Mouse (Mus musculus): Measurements from ENCODE around the gene Cd47. TPM values are rescaled to one million over a fixed set of nuclear protein-coding genes. Genes with fewer than 3 reads are reported as not detected.

The Cd47 gene
- polyA plus RNA-seq, 1 experiment = 112 TPM

DNA sequence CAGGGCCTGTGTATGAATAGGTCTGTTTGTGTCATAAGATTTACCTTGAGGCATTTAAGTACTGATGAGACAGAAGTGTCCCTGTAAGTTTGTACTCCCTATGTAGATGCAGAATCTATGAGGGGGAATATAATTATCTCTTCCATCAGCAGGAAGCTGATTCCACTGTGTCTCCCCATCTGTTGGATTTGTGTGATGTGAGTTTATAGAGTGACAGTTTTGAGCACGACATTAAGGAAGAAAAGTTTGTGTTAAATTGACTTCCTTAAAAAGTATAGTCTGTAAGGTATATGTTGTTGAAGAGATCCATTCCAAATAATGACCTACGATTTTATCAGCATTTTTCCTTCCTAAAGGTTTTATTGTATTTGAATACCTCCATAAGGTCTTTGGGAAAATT, 106.6 kb downstream of the Cd47 start:
- no peak overlapping the region for H3K4me3 ChIP-seq (ENCODE audit: control insufficient read depth, insufficient read depth, low read length)
- 58% methylated on average over 2 of the region's 2 CpGs for WGBS
- no peak overlapping the region for H3K27ac ChIP-seq (ENCODE audit: control insufficient read depth, insufficient read depth, low read length)
- H3K36me3 ChIP-seq (ENCODE audit: control insufficient read depth, insufficient read depth, low read length) = peaks cover 77% of the 10 kb centered on the region
- H3K27me3 ChIP-seq (ENCODE audit: control insufficient read depth, insufficient read depth, low read length) = no peaks in the 10 kb centered on the region
- no peak for TF ChIP-seq POLR2A (IDR thresholded peaks at IDR 0.05; ENCODE audit: control insufficient read depth, extremely low read depth, insufficient read depth, low read length, poor library complexity)
- TF ChIP-seq CTCF (IDR thresholded peaks at IDR 0.05; ENCODE audit: borderline replicate concordance, control insufficient read depth, extremely low read depth, insufficient read depth, low read length, poor library complexity) = no peak
- DNase-seq = no peak
- H3K4me1 ChIP-seq (replicated peaks; ENCODE audit: control insufficient read depth, insufficient read depth, low read length) = no peaks in the 10 kb centered on the region; the same call in 1 of the 2 replicates

DNA sequence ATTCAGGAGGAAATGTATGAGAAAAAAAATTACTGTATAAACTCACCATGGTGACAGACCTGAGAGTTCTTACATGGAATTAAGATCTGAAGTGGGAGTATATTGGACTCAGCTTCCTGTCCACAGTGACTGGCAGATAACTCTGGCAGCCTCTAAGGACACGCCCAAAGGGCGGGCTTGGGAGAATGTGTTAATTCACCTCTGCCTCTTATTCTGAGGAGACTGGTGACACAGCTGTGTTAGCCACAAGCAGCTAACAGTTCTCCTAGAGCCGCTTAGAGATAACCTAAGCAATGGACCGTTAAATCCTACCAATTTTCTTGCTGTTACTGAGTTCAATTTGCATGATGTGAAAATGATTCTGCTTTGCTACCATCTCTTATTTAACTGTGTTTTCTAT, 107.0 kb downstream of the Cd47 start:
- no peak for TF ChIP-seq POLR2A (IDR thresholded peaks at IDR 0.05; ENCODE audit: control insufficient read depth, extremely low read depth, insufficient read depth, low read length, poor library complexity)
- no peak for TF ChIP-seq CTCF (IDR thresholded peaks at IDR 0.05; ENCODE audit: borderline replicate concordance, control insufficient read depth, extremely low read depth, insufficient read depth, low read length, poor library complexity)
- Histone ChIP-seq H3K4me3 (ENCODE audit: control insufficient read depth, insufficient read depth, low read length) (no peak overlapping the region), H3K27ac (ENCODE audit: control insufficient read depth, insufficient read depth, low read length) (no peak overlapping the region), H3K36me3 (ENCODE audit: control insufficient read depth, insufficient read depth, low read length) (peaks cover 81% of the 10 kb centered on the region), H3K27me3 (ENCODE audit: control insufficient read depth, insufficient read depth, low read length) (no peaks in the 10 kb centered on the region), H3K4me1 (replicated peaks; ENCODE audit: control insufficient read depth, insufficient read depth, low read length) (no peaks in the 10 kb centered on the region; the same call in 1 of the 2 replicates)
- no peak for DNase-seq
- 15% methylated on average over 4 of the region's 4 CpGs for WGBS

DNA sequence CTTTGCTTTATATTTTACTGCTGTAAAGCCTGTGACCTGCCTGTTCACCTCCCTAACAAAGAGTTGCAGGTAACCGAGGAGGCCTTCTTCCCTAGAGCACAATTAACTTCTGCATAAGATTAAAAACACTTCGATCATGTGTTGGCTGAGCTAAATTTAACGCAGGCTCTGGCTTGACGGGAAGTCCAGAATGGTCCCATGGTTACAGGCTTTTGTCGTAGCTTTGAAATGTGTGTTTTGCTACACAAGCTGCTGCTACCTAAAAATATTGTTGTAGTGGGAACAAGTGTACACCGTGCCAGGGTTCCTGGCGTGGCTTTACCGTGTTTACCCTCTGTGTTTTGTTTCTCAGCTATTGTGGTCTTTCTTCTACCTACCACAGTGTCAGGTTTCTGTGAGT, 109.2 kb downstream of the Cd47 start:
- TF ChIP-seq POLR2A (IDR thresholded peaks at IDR 0.05; ENCODE audit: control insufficient read depth, extremely low read depth, insufficient read depth, low read length, poor library complexity) (no peak), CTCF (IDR thresholded peaks at IDR 0.05; ENCODE audit: borderline replicate concordance, control insufficient read depth, extremely low read depth, insufficient read depth, low read length, poor library complexity) (no peak)
- no peaks in the 10 kb centered on the region for H3K27me3 ChIP-seq (ENCODE audit: control insufficient read depth, insufficient read depth, low read length)
- H3K36me3 ChIP-seq (ENCODE audit: control insufficient read depth, insufficient read depth, low read length) = peaks cover 68% of the 10 kb centered on the region
- WGBS = 82% methylated on average over 8 of the region's 8 CpGs
- no peaks in the 10 kb centered on the region; the same call in 1 of the 2 replicates for H3K4me1 ChIP-seq (replicated peaks; ENCODE audit: control insufficient read depth, insufficient read depth, low read length)
- no peak for DNase-seq
- H3K4me3 ChIP-seq (ENCODE audit: control insufficient read depth, insufficient read depth, low read length) = no peak overlapping the region
- H3K27ac ChIP-seq (ENCODE audit: control insufficient read depth, insufficient read depth, low read length) = no peak overlapping the region

DNA sequence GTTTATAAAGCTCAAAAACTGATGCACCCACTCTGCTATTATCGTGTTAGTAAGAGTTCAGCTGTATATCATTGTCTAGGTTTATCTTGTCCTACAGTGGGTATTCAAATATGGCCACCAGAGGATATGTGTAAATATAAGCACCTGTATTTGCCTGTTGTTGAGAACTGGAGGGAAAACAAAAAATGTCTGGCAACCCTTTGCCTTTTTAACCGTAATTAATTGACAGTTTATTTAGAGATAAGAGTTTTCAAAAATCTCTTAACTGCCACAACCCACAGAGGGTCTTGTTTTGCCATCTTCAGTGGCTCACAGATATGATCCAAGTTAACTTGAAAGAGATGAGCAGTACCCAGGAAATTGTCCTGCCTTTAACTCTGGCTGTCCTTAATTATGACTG, 113.8 kb downstream of the Cd47 start:
- WGBS = 93% methylated on average over 2 of the region's 2 CpGs
- Histone ChIP-seq H3K4me1 (replicated peaks; ENCODE audit: control insufficient read depth, insufficient read depth, low read length) (no peaks in the 10 kb centered on the region), H3K27me3 (ENCODE audit: control insufficient read depth, insufficient read depth, low read length) (no peaks in the 10 kb centered on the region), H3K4me3 (ENCODE audit: control insufficient read depth, insufficient read depth, low read length) (no peak overlapping the region), H3K36me3 (ENCODE audit: control insufficient read depth, insufficient read depth, low read length) (peaks cover 39% of the 10 kb centered on the region), H3K27ac (ENCODE audit: control insufficient read depth, insufficient read depth, low read length) (no peak overlapping the region)
- DNase-seq = no peak
- no peak for TF ChIP-seq CTCF (IDR thresholded peaks at IDR 0.05; ENCODE audit: borderline replicate concordance, control insufficient read depth, extremely low read depth, insufficient read depth, low read length, poor library complexity)
- no peak for TF ChIP-seq POLR2A (IDR thresholded peaks at IDR 0.05; ENCODE audit: control insufficient read depth, extremely low read depth, insufficient read depth, low read length, poor library complexity)

DNA sequence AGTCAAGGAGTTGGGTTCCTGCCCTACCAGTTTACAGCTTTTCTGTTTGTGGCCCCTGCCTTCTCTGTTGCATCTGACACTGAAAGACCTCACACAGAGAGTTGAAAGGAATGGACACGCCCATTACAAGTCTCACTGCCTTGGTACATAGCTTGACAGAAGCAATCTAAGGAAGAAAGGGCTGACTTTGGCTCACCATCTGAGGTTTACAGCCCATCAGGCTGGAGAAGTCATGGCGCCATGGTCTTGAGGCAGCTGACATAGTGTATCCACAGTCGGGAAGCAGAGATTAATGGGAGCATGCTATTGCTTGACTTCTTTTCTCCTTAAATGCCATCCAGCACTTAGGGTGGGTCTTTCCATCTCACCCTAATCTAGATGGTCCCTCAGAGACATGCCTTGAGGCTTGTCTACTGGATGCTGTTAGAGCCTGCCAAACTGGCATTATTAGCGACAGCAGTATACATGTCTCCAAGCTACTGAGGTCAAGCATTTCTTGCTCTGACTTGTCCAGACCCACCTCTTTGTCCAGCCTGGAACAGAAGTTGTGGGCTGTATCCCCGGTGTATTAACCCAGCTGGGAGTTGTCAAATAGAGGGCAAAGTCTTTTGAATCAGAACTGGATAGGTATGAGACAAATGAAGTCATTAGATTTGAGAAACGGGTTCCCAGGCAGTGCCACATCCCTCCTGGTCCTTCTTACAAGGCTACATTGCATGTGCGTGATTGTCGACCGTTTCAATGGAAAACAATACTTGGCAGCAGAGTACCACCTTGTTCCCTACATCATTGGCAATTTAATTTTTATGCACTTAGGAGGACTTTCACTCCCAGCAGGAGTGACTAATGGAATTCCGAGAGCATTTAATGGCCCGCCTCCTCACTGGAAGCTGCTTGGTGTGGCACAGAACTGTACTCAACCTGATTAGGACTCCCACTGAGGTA, 115.5 kb downstream of the Cd47 start:
- TF ChIP-seq POLR2A (IDR thresholded peaks at IDR 0.05; ENCODE audit: control insufficient read depth, extremely low read depth, insufficient read depth, low read length, poor library complexity) (no peak), CTCF (IDR thresholded peaks at IDR 0.05; ENCODE audit: borderline replicate concordance, control insufficient read depth, extremely low read depth, insufficient read depth, low read length, poor library complexity) (no peak)
- WGBS = 96% methylated on average over 11 of the region's 11 CpGs
- no peaks in the 10 kb centered on the region for H3K4me1 ChIP-seq (replicated peaks; ENCODE audit: control insufficient read depth, insufficient read depth, low read length)
- H3K4me3 ChIP-seq (ENCODE audit: control insufficient read depth, insufficient read depth, low read length) = no peak overlapping the region
- H3K27me3 ChIP-seq (ENCODE audit: control insufficient read depth, insufficient read depth, low read length) = no peaks in the 10 kb centered on the region
- no peak for DNase-seq
- peaks cover 29% of the 10 kb centered on the region for H3K36me3 ChIP-seq (ENCODE audit: control insufficient read depth, insufficient read depth, low read length)
- H3K27ac ChIP-seq (ENCODE audit: control insufficient read depth, insufficient read depth, low read length) = no peak overlapping the region

DNA sequence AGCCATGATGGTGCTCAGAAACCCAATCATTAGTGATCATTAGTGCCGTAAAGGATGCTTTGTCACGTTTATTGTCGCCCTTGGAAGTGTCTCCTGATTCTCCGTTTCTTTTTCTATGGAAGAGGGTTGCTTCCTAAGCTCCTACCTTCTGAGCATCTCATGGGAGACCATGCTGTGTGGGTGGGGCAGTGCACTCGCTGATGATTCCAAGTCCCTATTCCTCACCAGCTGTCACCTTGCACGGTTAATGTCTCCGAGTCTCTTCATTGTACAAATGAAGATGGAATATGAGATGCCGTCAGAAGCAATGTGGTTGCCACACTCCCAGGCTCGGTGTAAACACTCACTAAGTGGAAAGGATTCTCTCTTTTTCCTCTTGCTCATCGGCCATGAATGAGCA, 119.9 kb downstream of the Cd47 start:
- WGBS = 97% methylated on average over 10 of the region's 10 CpGs
- H3K36me3 ChIP-seq (ENCODE audit: control insufficient read depth, insufficient read depth, low read length) = peaks cover 6% of the 10 kb centered on the region; the same call in 1 of the 2 replicates
- TF ChIP-seq POLR2A (IDR thresholded peaks at IDR 0.05; ENCODE audit: control insufficient read depth, extremely low read depth, insufficient read depth, low read length, poor library complexity) (no peak), CTCF (IDR thresholded peaks at IDR 0.05; ENCODE audit: borderline replicate concordance, control insufficient read depth, extremely low read depth, insufficient read depth, low read length, poor library complexity) (no peak)

More for the DNA sequence above, 119.9 kb downstream of the Cd47 start:
- no peak for DNase-seq
- Histone ChIP-seq H3K4me3 (ENCODE audit: control insufficient read depth, insufficient read depth, low read length) (no peak overlapping the region), H3K27me3 (ENCODE audit: control insufficient read depth, insufficient read depth, low read length) (no peaks in the 10 kb centered on the region), H3K27ac (ENCODE audit: control insufficient read depth, insufficient read depth, low read length) (no peak overlapping the region), H3K4me1 (replicated peaks; ENCODE audit: control insufficient read depth, insufficient read depth, low read length) (no peaks in the 10 kb centered on the region)

Measured in thymus, adult 2 months (tissue).